Mouse (Mus musculus) stomach, postnatal 0 days (tissue): ENCODE results near the gene Necap2.

Experiments used
- CTCF ChIP-seq: IDR thresholded peaks from 2 replicates; pipeline ENCODE4 v1.5.1; 2016; ENCODE audit warnings: antibody characterized with exemption, low read depth, mild to moderate bottlenecking, moderate library complexity
- EP300 ChIP-seq: optimal IDR thresholded peaks from 2 replicates; pipeline ENCODE3; 2016; ENCODE audit warnings: antibody characterized with exemption

DNA sequence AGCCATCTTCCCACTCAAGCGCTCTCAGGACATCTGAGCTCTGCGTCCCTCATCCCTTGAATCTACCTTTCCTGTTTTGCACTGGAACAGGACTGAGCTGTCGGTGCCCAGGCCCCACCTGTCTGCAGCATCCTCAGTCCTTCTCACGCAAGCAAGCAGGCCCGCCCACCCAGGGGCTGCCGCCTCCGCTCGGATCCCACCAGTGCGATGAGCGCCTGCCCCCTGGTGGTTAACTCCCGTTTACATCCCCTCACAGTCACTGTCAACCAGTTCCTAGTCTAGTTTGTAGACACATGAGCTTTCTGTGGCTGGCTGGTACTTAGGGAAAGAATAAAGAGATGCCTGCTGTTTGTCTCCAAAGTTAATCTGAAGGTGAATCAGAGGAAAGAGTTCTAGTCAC is 42.5 kb upstream of the Necap2 start:
- peak; percentile 88 for TF ChIP-seq CTCF
- no peak for TF ChIP-seq EP300
